Mouse (Mus musculus): ENCODE results near the gene Zfand3. TPM values are rescaled to one million over a fixed set of nuclear protein-coding genes. Genes with fewer than 3 reads are reported as not detected.

The Zfand3 gene
- total RNA-seq, 2 experiments from 2014 or later: 114 to 122 TPM

GRCm38 (mm10) chr17:30093148-30093749, 88.7 kb downstream of the Zfand3 start:
- intact Hi-C loops (cut with DNase I): no loop called here
- DNase-seq (ENCODE audit: low spot score in 2 of 2): no peak

GRCm38 (mm10) chr17:30097156-30097555, 92.6 kb downstream of the Zfand3 start:
- DNase-seq (ENCODE audit: low spot score in 2 of 2): no peak
- intact Hi-C loops (cut with DNase I): no loop called here

- DNase-seq (ENCODE audit: low spot score in 2 of 2): no peak
- intact Hi-C loops (cut with DNase I): no loop called here
These were observed 93.1 kb downstream of the Zfand3 start for GRCm38 (mm10) chr17:30097677-30098076.

GRCm38 (mm10) chr17:30099670-30100069, 95.1 kb downstream of the Zfand3 start:
- DNase-seq (ENCODE audit: low spot score in 2 of 2): no peak
- intact Hi-C loops (cut with DNase I): loop anchor here (5.0 kb wide), 1 partner anchor 82 kb away; no protein-coding TSS in a partner anchor

GRCm38 (mm10) chr17:30101801-30102200, 97.3 kb downstream of the Zfand3 start:
- no peak for DNase-seq (ENCODE audit: low spot score in 2 of 2)
- intact Hi-C loops (cut with DNase I): loop anchor here (5.0 kb wide), 1 partner anchor 84 kb away; no protein-coding TSS in a partner anchor

GRCm38 (mm10) chr17:30103005-30103404, 98.5 kb downstream of the Zfand3 start:
- intact Hi-C loops (cut with DNase I): loop anchor here (5.0 kb wide), 1 partner anchor 86 kb away; no protein-coding TSS in a partner anchor
- no peak for DNase-seq (ENCODE audit: low spot score in 2 of 2)

GRCm38 (mm10) chr17:30103641-30104165, 99.2 kb downstream of the Zfand3 start:
- intact Hi-C loops (cut with DNase I): loop anchor here (5.0 kb wide), 1 partner anchor 86 kb away; no protein-coding TSS in a partner anchor
- DNase-seq (ENCODE audit: low spot score in 2 of 2): peak in 1 of 2 experiments; percentile 40

- intact Hi-C loops (cut with DNase I): loop anchor here (5.0 kb wide), 1 partner anchor 218 kb away; no protein-coding TSS in a partner anchor
- no peak for DNase-seq (ENCODE audit: low spot score in 2 of 2)
These were observed 100.8 kb downstream of the Zfand3 start for GRCm38 (mm10) chr17:30105369-30105768.

- intact Hi-C loops (cut with DNase I): loop anchor here (5.0 kb wide), 1 partner anchor 347 kb away; no protein-coding TSS in a partner anchor
- no peak for DNase-seq (ENCODE audit: low spot score in 2 of 2)
These were observed 106.1 kb downstream of the Zfand3 start for GRCm38 (mm10) chr17:30110678-30111077.

- intact Hi-C loops (cut with DNase I): loop anchor here (5.0 kb wide), 1 partner anchor 346 kb away; no protein-coding TSS in a partner anchor
- no peak for DNase-seq (ENCODE audit: low spot score in 2 of 2)
These were observed 107.0 kb downstream of the Zfand3 start for GRCm38 (mm10) chr17:30111556-30111955.

- no peak for DNase-seq (ENCODE audit: low spot score in 2 of 2)
- intact Hi-C loops (cut with DNase I): loop anchor here (5.0 kb wide), 1 partner anchor 345 kb away; no protein-coding TSS in a partner anchor
These were observed 107.5 kb downstream of the Zfand3 start for GRCm38 (mm10) chr17:30112080-30112479.

GRCm38 (mm10) chr17:30112555-30113305, 108.2 kb downstream of the Zfand3 start:
- intact Hi-C loops (cut with DNase I): loop anchor here (5.0 kb wide), 1 partner anchor 345 kb away; no protein-coding TSS in a partner anchor
- DNase-seq (ENCODE audit: low spot score in 2 of 2): no peak

GRCm38 (mm10) chr17:30114761-30115160, 110.2 kb downstream of the Zfand3 start:
- intact Hi-C loops (cut with DNase I): loop anchor here (2.0 to 5.0 kb wide), 2 partner anchors 80 to 343 kb away; no protein-coding TSS in a partner anchor
- DNase-seq (ENCODE audit: low spot score in 2 of 2): peak in 1 of 2 experiments; percentile 47

- intact Hi-C loops (cut with DNase I): no loop called here
- peak in 1 of 2 experiments; percentile 57 for DNase-seq (ENCODE audit: low spot score in 2 of 2)
These were observed 111.7 kb downstream of the Zfand3 start for GRCm38 (mm10) chr17:30116226-30116625.

GRCm38 (mm10) chr17:30118036-30118435, 113.5 kb downstream of the Zfand3 start:
- intact Hi-C loops (cut with DNase I): no loop called here

GRCm38 (mm10) chr17:30122278-30122677, 117.7 kb downstream of the Zfand3 start:
- intact Hi-C loops (cut with DNase I): no loop called here
- DNase-seq (ENCODE audit: low spot score in 2 of 2): no peak

More at GRCm38 (mm10) chr17:30118036-30118435, 113.5 kb downstream of the Zfand3 start:
- no peak for DNase-seq (ENCODE audit: low spot score in 2 of 2)

- DNase-seq (ENCODE audit: low spot score in 2 of 2): no peak
- intact Hi-C loops (cut with DNase I): no loop called here
These were observed 123.9 kb downstream of the Zfand3 start for GRCm38 (mm10) chr17:30128456-30128855.

- intact Hi-C loops (cut with DNase I): no loop called here
- no peak for DNase-seq (ENCODE audit: low spot score in 2 of 2)
These were observed 124.7 kb downstream of the Zfand3 start for GRCm38 (mm10) chr17:30129220-30129619.

GRCm38 (mm10) chr17:30130326-30130725, 125.8 kb downstream of the Zfand3 start:
- peak in 1 of 2 experiments; percentile 51 for DNase-seq (ENCODE audit: low spot score in 2 of 2)
- intact Hi-C loops (cut with DNase I): no loop called here

GRCm38 (mm10) chr17:30133641-30134040, 129.1 kb downstream of the Zfand3 start:
- DNase-seq (ENCODE audit: low spot score in 2 of 2): no peak
- intact Hi-C loops (cut with DNase I): no loop called here
